Mouse (Mus musculus): ENCODE results near the gene Ube2c. TPM values are rescaled to one million over a fixed set of nuclear protein-coding genes. Genes with fewer than 3 reads are reported as not detected.

Ube2c gene
- polyA plus RNA-seq, 1 experiment from 2014 or later: 517 TPM

- H3K27me3 ChIP-seq: no peaks in the 10 kb centered on the region
- no peak overlapping the region for H3K9ac ChIP-seq
- no peak for ATAC-seq (replicated peaks; ENCODE audit: low FRiP score)
- no peak overlapping the region for H3K27ac ChIP-seq
- H3K4me2 ChIP-seq: no peak overlapping the region
- 87% methylated on average over 5 of the region's 5 CpGs for WGBS
- H3K36me3 ChIP-seq: peaks cover 11% of the 10 kb centered on the region; the same call in 1 of the 2 replicates
- peaks cover 7% of the 10 kb centered on the region for H3K4me1 ChIP-seq
- no peaks in the 10 kb centered on the region for H3K9me3 ChIP-seq (replicated peaks)
- H3K4me3 ChIP-seq (replicated peaks): no peak overlapping the region
These were observed 45.6 kb downstream of the Ube2c start for GRCm38 (mm10) chr2:164815348-164815747.

GRCm38 (mm10) chr2:164815821-164816220 is 46.1 kb downstream of the Ube2c start:
- H3K27ac ChIP-seq: no peak overlapping the region
- no peak overlapping the region for H3K9ac ChIP-seq
- H3K9me3 ChIP-seq (replicated peaks): no peaks in the 10 kb centered on the region
- no peak overlapping the region for H3K4me3 ChIP-seq (replicated peaks)
- H3K36me3 ChIP-seq: peaks cover 11% of the 10 kb centered on the region
- no peak for ATAC-seq (replicated peaks; ENCODE audit: low FRiP score)
- H3K4me2 ChIP-seq: no peak overlapping the region
- peaks cover 7% of the 10 kb centered on the region for H3K4me1 ChIP-seq
- WGBS: 91% methylated on average over 8 of the region's 8 CpGs
- H3K27me3 ChIP-seq: no peaks in the 10 kb centered on the region

- H3K4me1 ChIP-seq: peaks cover 9% of the 10 kb centered on the region
- no peak overlapping the region for H3K27ac ChIP-seq
These were observed 47.5 kb downstream of the Ube2c start for GRCm38 (mm10) chr2:164817206-164817605.

GRCm38 (mm10) chr2:164817703-164818102 is 48.0 kb downstream of the Ube2c start:
- Histone ChIP-seq H3K9me3 (replicated peaks) (no peaks in the 10 kb centered on the region), H3K27ac (no peak overlapping the region), H3K4me1 (peaks cover 13% of the 10 kb centered on the region), H3K36me3 (peaks cover 17% of the 10 kb centered on the region), H3K4me2 (no peak overlapping the region), H3K4me3 (replicated peaks) (no peak overlapping the region), H3K27me3 (no peaks in the 10 kb centered on the region), H3K9ac (no peak overlapping the region)
- no peak for ATAC-seq (replicated peaks; ENCODE audit: low FRiP score)
- 60% methylated on average over 5 of the region's 5 CpGs for WGBS

More at GRCm38 (mm10) chr2:164817206-164817605, 47.5 kb downstream of the Ube2c start:
- Histone ChIP-seq H3K36me3 (peaks cover 21% of the 10 kb centered on the region), H3K4me3 (replicated peaks) (no peak overlapping the region), H3K27me3 (no peaks in the 10 kb centered on the region), H3K4me2 (no peak overlapping the region), H3K9me3 (replicated peaks) (no peaks in the 10 kb centered on the region), H3K9ac (no peak overlapping the region)
- ATAC-seq (replicated peaks; ENCODE audit: low FRiP score): no peak
- WGBS: 83% methylated on average over 6 of the region's 6 CpGs

- Histone ChIP-seq H3K9me3 (replicated peaks) (no peaks in the 10 kb centered on the region), H3K9ac (no peak overlapping the region), H3K36me3 (peaks cover 31% of the 10 kb centered on the region), H3K27ac (no peak overlapping the region), H3K4me3 (replicated peaks) (no peak overlapping the region), H3K4me1 (peaks cover 24% of the 10 kb centered on the region), H3K27me3 (no peaks in the 10 kb centered on the region), H3K4me2 (no peak overlapping the region)
- WGBS: 85% methylated on average over 6 of the region's 6 CpGs
- no peak for ATAC-seq (replicated peaks; ENCODE audit: low FRiP score)
These were observed 51.4 kb downstream of the Ube2c start for GRCm38 (mm10) chr2:164821060-164821459.

- Histone ChIP-seq H3K4me1 (peaks cover 21% of the 10 kb centered on the region), H3K27ac (peak within 1 kb of the TSS; percentile 86), H3K36me3 (peaks cover 48% of the 10 kb centered on the region), H3K9me3 (replicated peaks) (no peaks in the 10 kb centered on the region), H3K27me3 (no peaks in the 10 kb centered on the region), H3K9ac (peak within 1 kb of the TSS; percentile 61), H3K4me2 (peak within 1 kb of the TSS; percentile 57), H3K4me3 (replicated peaks) (peak within 1 kb of the TSS; percentile 87)
- ATAC-seq (replicated peaks; ENCODE audit: low FRiP score): peak; percentile 99
- WGBS: under 1% methylated on average over 32 of the region's 32 CpGs
These were observed 53.0 kb downstream of the Ube2c start, which contains the start of gene Zswim1 for GRCm38 (mm10) chr2:164822636-164823165. TSS of gene Zswim1 (plus strand) at chr2:164822686.

- Histone ChIP-seq H3K9me3 (replicated peaks) (no peaks in the 10 kb centered on the region), H3K36me3 (peaks cover 53% of the 10 kb centered on the region), H3K4me1 (peaks cover 17% of the 10 kb centered on the region), H3K27me3 (no peaks in the 10 kb centered on the region), H3K27ac (peak overlapping the region; percentile 86), H3K4me3 (replicated peaks) (peak overlapping the region; percentile 87), H3K4me2 (peak overlapping the region; percentile 57), H3K9ac (peak overlapping the region; percentile 61)
- peak; percentile 72 for ATAC-seq (replicated peaks; ENCODE audit: low FRiP score)
- 3% methylated on average over 10 of the region's 10 CpGs for WGBS
These were observed 53.5 kb downstream of the Ube2c start for GRCm38 (mm10) chr2:164823181-164823585.

GRCm38 (mm10) chr2:164823969-164824368 is 54.3 kb downstream of the Ube2c start:
- peaks cover 17% of the 10 kb centered on the region for H3K4me1 ChIP-seq
- H3K4me3 ChIP-seq (replicated peaks): peak overlapping the region; percentile 87; the same call in 1 of the 2 replicates
- no peak overlapping the region for H3K9ac ChIP-seq
- H3K4me2 ChIP-seq: peak overlapping the region; percentile 57
- ATAC-seq (replicated peaks; ENCODE audit: low FRiP score): no peak
- H3K9me3 ChIP-seq (replicated peaks): no peaks in the 10 kb centered on the region
- H3K27ac ChIP-seq: no peak overlapping the region
- peaks cover 60% of the 10 kb centered on the region for H3K36me3 ChIP-seq
- 84% methylated on average over 4 of the region's 4 CpGs for WGBS
- H3K27me3 ChIP-seq: no peaks in the 10 kb centered on the region

- WGBS: 96% methylated on average over 17 of the region's 17 CpGs
- Histone ChIP-seq H3K4me1 (peaks cover 17% of the 10 kb centered on the region), H3K27me3 (no peaks in the 10 kb centered on the region), H3K9me3 (replicated peaks) (no peaks in the 10 kb centered on the region), H3K9ac (no peak overlapping the region), H3K4me2 (no peak overlapping the region), H3K36me3 (peaks cover 59% of the 10 kb centered on the region), H3K4me3 (replicated peaks) (no peak overlapping the region), H3K27ac (no peak overlapping the region)
- no peak for ATAC-seq (replicated peaks; ENCODE audit: low FRiP score)
These were observed 55.8 kb downstream of the Ube2c start for GRCm38 (mm10) chr2:164825521-164825920.

GRCm38 (mm10) chr2:164827146-164827850 is 57.6 kb downstream of the Ube2c start:
- Histone ChIP-seq H3K4me2 (no peak overlapping the region), H3K4me3 (replicated peaks) (no peak overlapping the region), H3K36me3 (peaks cover 48% of the 10 kb centered on the region), H3K27me3 (no peaks in the 10 kb centered on the region), H3K9ac (no peak overlapping the region), H3K27ac (no peak overlapping the region), H3K4me1 (peaks cover 16% of the 10 kb centered on the region), H3K9me3 (replicated peaks) (no peaks in the 10 kb centered on the region)
- 87% methylated on average over 16 of the region's 16 CpGs for WGBS
- no peak for ATAC-seq (replicated peaks; ENCODE audit: low FRiP score)
